Mouse (Mus musculus) liver, adult 2 months (tissue): ENCODE measurements at regions not wholly inside any gene's neighbourhood (a gene's known extent, or its start where the extent isn't known, plus 50 kb on each side); places are given as distances from the start of the nearest gene placed in this dataset.

Experiments used
- CTCF ChIP-seq: fragments of 200-500 bp; IDR thresholded peaks from 2 replicates; pipeline ENCODE4 v1.5.1; 2011; ENCODE audit warnings: low read depth, low read length, control low read depth
- POLR2A ChIP-seq: fragments of 200-500 bp; IDR thresholded peaks from 2 replicates; pipeline ENCODE4 v1.6.1; 2011; ENCODE audit warnings: low read length, control low read depth; ENCODE audit not compliant: insufficient read depth; ENCODE audit errors: extremely low read depth

- TF ChIP-seq CTCF, result no peak
- TF ChIP-seq POLR2A, result no peak
These were observed 268.6 kb upstream of the Irx1 start for GRCm38 (mm10) chr13:72232080-72232479.
